Mouse (Mus musculus) inflammation-experienced regulatory T-cells, adult 16 weeks (primary cell): ENCODE measurements around the gene Lama5. TPM values are rescaled to one million over a fixed set of nuclear protein-coding genes. Genes with fewer than 3 reads are reported as not detected.

Experiments
- polyA plus RNA-seq: library from polyadenylated mRNA; unstranded; fragments of 100-300 nt; shearing (Covaris generic); gene quantifications from one replicate; pipeline ENCODE4 v1.2.1, GENCODE M21; 2017

The Lama5 gene
- 1.1 TPM for polyA plus RNA-seq

GRCm38 (mm10) chr2:180225762-180226378 is at the start of gene Lama5:
Lama5 (minus strand) TSS chr2:180225859.

GRCm38 (mm10) chr2:180273394-180274244 is 48.0 kb upstream of the Lama5 start, which contains the start of gene Cables2:
Cables2 (minus strand) TSS chr2:180273496.

DNA sequence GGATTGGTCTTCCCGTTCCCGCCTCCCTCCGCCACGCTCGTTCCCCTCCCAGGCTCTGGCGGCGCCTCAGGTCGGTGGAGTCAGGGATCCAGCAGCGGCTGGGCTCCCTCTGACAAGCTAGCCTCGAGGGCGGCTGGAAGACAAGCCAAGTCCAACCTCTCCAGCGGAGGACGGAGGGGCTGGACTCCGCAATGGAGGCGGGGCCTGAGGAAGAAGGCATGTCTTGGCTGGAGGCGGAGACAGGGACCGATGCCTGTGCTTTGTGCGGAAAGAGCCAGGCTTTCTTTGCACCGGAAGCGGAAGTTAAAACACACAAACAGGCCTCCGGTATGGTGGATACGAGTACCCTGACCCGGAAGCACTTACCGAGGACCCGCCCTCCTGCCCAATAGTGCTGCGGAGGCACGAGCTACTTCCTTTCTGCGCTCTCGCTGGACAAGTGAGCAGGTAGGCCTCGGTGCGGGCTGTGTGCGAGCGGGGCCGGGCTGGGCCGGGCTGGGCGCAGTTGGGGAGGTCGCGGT is 31.4 kb upstream of the Lama5 start, which contains the start of gene Rps21:
Gene Rps21, plus strand, starts transcription at position 377 of the 521 bp plus-strand sequence.

GRCm38 (mm10) chr2:180170806-180171521 is 54.7 kb downstream of the Lama5 start, which contains the start of gene Adrm1:
Adrm1 (plus strand) TSS chr2:180171485.

Other genes starting within 250 kb of the Lama5 start
- gene Taf4, start 249.2 kb downstream of the Lama5 start, polyA plus RNA-seq, result 3.6 TPM
- gene Lsm14b, start 200.9 kb downstream of the Lama5 start, polyA plus RNA-seq, result 1.8 TPM
- 464 TPM for gene Psma7, start 183.4 kb downstream of the Lama5 start, polyA plus RNA-seq
- 3.9 TPM for gene Ss18l1, start 183.3 kb downstream of the Lama5 start, polyA plus RNA-seq
- 60.3 TPM for gene Mtg2, start 155.3 kb downstream of the Lama5 start, polyA plus RNA-seq
- not detected for gene Hrh3, start 121.4 kb downstream of the Lama5 start, polyA plus RNA-seq
- 56.4 TPM for gene Osbpl2, start 106.6 kb downstream of the Lama5 start, polyA plus RNA-seq
- gene Adrm1, start 54.4 kb downstream of the Lama5 start, polyA plus RNA-seq, result 176 TPM
- gene Rps21, start 31.5 kb upstream of the Lama5 start, polyA plus RNA-seq, result 603 TPM
- gene Cables2, start 47.6 kb upstream of the Lama5 start, polyA plus RNA-seq, result 2.2 TPM
- 0.17 TPM for gene Rbbp8nl, start 64.0 kb upstream of the Lama5 start, polyA plus RNA-seq
- gene Gata5, start 108.8 kb upstream of the Lama5 start, polyA plus RNA-seq, result not detected
- 1.7 TPM for gene Slco4a1, start 230.4 kb upstream of the Lama5 start, polyA plus RNA-seq